Mouse (Mus musculus) adrenal gland, postnatal 25 days (tissue): Measurements from ENCODE around the gene Bmp7. TPM values are rescaled to one million over a fixed set of nuclear protein-coding genes. Genes with fewer than 3 reads are reported as not detected.

ENCODE experiments used
- DNase-seq: peaks from one replicate; pipeline ENCODE4 v3.0.0; 2021; ENCODE audit warnings: mixed read lengths
- total RNA-seq: library from RNA; stranded (reverse); gene quantifications from 2 replicates; pipeline ENCODE4 v1.2.3, GENCODE M21; 2021

Bmp7 gene
- total RNA-seq, 1 experiment from 2014 or later = 27.4 TPM

GRCm38 (mm10) chr2:172940799-172941163 is 660 bp upstream of the Bmp7 start:
- DNase-seq = no peak

GRCm38 (mm10) chr2:172939639-172940002 is 500 bp downstream of the Bmp7 start:
- no peak for DNase-seq

GRCm38 (mm10) chr2:172938761-172939638 is 1.1 kb downstream of the Bmp7 start:
- DNase-seq = peak; percentile 55

GRCm38 (mm10) chr2:172937326-172938190 is 2.6 kb downstream of the Bmp7 start:
- no peak for DNase-seq

DNA sequence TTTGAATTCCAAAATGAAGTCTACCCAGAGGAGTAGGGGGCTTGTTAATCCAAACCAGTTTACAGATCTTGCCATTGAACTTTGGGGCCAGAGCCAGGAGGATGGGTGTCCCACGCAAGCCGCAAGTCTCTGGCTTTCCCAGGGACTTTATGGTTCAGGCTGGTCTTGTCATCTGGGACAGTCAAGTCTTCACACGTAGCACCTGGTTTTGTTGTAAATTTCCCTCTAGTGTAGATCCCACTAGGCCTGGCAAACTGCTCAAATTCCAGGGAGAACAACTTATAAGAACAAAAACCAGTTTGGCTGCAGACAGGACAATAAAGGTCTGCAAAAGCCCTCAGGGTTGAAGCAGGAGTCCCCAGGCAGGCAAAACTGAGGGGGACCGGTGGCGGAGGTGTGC is 3.3 kb downstream of the Bmp7 start:
- DNase-seq = no peak

- DNase-seq = no peak
Measured at GRCm38 (mm10) chr2:172935776-172936562, 4.2 kb downstream of the Bmp7 start.

- DNase-seq = peak; percentile 20
Measured at GRCm38 (mm10) chr2:172934891-172935740, 5.0 kb downstream of the Bmp7 start.

DNA sequence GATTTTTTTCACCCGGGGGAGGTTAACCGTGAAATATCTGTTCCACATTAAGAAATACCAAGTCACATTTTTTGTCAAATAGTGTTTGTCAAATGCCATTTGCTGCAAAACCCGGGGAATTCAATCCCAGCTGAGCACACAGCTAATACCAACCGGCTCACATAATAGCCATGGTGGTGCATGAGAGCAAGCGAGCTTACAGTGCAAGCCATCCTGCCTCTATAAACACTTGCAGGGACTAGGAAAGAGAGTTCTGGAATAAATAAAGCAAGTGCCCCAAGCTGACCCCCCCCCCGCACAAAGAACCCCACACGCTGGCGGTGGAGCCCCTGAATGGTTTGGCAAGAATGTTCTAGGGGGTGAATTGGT is 5.7 kb downstream of the Bmp7 start:
- no peak for DNase-seq

DNA sequence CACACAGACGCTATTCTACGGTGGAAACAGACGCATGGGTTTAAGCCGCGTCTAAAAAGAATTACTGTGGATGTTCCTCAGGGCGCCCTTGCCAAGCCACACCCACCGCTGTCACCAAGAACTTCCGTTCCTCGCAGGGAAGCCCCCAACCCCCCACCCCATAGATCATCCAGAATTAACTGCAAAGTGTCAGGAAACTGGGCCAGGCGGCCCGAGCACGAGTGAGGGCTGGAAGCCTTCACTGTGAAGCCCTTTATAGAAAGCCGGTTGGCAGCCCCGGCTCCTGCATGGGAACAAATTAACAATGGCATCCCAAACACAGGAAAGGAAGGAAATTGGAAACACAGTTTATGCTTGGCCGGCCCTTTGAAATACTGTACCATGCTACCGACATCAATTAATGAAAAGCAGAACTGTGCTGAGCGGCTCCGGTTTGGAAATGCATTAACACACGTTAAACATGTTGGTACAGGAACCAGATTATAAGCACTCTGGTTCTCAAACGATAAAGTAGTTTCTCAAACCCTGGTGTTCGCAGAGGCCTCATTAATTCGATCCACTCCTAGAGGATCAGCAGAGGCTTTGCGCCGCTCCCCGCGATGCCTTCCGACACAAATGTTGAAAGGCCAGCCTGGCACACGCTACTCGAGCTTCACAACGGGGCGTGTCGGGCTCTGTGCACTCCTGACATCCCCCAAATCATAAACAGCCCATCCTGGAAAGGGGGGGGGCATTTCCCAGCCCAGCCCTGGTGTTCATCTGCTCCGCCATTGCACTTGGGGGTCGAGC is 6.3 kb downstream of the Bmp7 start:
- DNase-seq = peak; percentile 52

DNA sequence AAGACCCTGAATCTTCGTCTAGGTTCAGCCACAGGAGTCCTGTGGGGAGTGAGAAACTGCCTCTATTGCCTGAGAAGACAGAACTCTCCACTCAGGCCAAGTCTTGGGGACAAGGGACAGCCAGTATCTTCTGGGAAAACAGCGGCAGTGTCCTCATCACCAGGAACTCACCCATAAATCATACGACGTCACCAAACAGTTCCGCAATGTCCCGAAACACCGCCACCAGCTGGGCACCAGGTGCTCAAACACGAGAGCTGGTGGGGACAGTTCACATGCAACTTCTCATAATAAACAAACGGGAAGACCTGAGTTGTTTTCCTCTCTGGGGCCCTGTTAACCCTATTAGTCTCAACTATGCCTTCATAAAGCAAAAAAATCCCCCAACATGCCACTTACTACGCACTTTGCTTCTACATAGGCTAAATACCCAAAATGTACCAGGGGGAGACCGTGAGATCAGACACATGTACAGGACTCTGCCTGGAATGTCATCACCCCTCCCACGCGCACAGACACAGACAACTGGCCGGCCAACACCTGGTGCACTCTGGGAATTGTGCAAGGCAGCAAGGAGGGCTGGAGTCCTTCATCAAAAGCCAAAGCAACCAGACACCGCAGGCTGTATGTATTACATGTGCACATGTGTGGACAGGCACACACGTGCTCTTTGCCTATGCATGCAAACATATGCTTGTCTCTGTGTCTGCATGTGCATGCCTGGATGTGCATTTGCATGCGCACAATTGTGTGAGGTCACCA is 8.8 kb downstream of the Bmp7 start:
- DNase-seq = no peak

DNA sequence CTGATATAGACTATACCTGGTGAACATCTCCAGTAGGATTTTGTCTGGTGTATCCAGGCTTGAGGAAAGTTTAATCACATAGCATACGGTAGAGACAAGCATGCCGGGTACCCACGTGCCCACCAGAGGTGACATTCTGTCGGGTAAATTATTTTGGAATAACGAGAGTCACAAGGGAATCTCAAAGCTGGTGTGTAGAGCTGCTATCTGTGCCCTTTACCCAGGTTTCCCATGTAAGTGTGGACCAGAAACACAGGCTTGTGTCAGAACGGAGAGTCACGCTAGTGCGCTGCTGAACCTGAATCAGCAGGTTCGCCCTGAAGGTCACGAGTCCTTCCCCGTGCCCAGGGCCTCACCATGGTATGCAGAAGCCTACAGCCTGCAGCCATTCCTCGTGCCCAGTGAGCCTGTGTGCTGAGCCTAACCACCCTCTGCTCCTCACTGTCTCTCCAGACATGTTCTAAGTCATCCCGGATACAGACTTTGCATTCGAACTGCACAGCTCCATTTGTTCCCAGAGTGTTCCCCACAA is 10.2 kb downstream of the Bmp7 start:
- no peak for DNase-seq

- DNase-seq = no peak
Measured at GRCm38 (mm10) chr2:172927643-172928042, 12.5 kb downstream of the Bmp7 start.

DNA sequence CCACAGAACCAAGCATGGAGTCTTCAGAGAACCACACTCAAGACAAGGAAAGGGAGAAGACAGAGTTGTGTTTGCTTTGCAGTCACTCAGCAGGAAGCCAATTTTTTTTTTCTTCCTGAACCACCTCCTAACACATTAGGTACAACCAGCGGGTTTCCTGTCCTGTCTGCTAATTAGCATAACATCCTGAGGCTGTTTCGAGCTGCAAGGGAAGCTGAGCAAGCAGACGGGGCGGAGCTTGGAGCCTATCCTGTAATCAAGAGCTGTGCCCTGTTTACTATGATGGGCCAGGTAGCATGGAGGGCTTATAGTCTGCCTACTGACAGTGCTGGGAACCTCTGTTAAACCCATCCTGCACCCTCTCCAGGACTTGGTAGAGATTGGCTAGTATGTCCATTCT is 13.8 kb downstream of the Bmp7 start:
- DNase-seq = no peak

DNA sequence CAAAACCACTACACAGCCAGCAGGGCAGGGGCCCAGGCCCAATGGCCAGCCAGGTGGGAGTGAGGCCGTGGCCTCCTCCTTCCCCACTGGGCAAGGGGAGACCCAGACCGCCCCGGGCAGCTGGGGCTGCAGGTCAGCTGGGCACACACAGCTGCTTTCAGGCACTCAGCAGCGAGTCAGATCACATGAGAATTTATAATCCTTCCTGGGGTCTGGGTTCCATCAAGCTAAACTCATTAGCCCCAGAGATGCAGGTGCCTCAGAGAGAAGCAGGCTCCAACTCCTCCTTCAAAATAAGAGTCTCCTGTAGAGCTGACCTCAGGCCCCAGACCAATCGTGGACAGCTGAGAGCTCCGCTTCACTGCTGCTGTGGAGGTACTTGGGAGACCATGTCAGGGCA is 15.2 kb downstream of the Bmp7 start:
- no peak for DNase-seq

GRCm38 (mm10) chr2:172923198-172923597 is 16.9 kb downstream of the Bmp7 start:
- peak; percentile 61 for DNase-seq

DNA sequence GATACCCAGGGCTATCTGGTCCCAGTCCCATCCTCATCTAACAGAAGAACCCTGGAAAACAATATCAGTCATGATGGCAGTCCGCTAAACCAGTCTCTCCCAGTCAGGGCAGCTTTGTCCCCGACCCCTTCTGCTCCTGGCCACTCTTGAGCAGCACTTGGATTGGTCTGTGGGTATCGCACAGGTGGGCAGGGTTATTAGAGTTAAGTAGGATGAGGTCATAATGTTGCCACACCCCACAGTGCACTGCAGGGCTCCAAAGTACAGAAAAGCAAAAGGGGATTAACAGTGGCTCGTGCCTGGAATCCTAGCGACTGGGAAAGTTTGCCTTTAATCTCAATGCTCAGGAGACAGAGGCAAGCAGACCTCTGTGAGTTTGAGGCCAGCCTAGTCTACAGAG is 17.5 kb downstream of the Bmp7 start:
- no peak for DNase-seq

DNA sequence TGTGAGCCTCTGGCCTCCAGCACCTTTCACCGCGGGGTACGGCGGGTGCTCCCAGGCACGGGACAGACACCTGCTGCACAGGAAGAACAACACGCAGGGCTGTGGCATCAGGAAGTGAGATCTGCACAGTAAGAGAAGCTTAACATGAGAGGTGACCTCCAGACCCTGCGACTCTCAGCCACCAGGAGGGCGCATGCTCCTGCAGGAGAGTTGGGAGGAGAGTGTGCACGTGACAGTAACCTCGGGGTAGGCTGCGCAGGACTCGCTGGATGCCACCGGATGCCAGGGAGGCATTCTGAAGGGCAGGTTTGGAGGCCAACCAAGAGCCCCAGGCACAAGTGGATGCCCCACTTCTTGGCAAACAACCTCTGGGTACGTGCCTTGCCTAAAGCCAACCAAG is 26.1 kb downstream of the Bmp7 start:
- no peak for DNase-seq

- DNase-seq = no peak
Measured at GRCm38 (mm10) chr2:172911715-172912114, 28.4 kb downstream of the Bmp7 start.

DNA sequence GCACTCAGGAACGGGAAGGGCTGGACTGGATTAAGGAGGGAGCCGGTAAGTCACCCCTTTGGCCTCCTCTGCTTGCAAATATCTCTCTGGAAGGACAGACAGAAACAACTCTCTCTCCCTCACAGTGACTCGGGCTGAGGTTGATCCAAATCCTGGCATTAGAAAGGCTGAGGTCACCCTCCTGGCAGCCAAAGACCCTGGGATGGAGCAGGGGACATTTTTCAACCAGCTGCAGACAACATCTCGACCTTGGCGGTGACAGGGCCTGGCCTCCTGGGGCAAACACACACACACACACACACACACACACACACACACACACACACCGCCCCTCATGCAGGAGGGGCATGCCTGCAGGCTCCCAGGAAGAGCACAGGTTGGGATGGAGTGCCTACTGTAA is 29.0 kb downstream of the Bmp7 start:
- DNase-seq = peak; percentile 72

- DNase-seq = no peak
Measured at GRCm38 (mm10) chr2:172909463-172909862, 30.7 kb downstream of the Bmp7 start.
